Mouse (Mus musculus) olfactory bulb, adult 2 months (tissue): ENCODE data around the gene Srsf4. TPM values are rescaled to one million over a fixed set of nuclear protein-coding genes. Genes with fewer than 3 reads are reported as not detected.

ENCODE experiments used
- H3K27ac ChIP-seq: fragments of 200-500 bp; 2 replicates; pipeline ENCODE4 v1.5.1; 2012; ENCODE audit warnings: low read depth, low read length; ENCODE audit not compliant: insufficient read depth
- H3K4me1 ChIP-seq: fragments of 200-500 bp; 2 replicates; pipeline ENCODE4 v1.6.1; 2012; ENCODE audit warnings: low read length; ENCODE audit not compliant: control insufficient read depth, insufficient read depth
- H3K4me3 ChIP-seq: fragments of 200-500 bp; 2 replicates; pipeline ENCODE4 v1.5.1; 2012; ENCODE audit warnings: mild to moderate bottlenecking, low read depth, low read length, moderate library complexity; ENCODE audit not compliant: insufficient read depth
- CTCF ChIP-seq: fragments of 200-500 bp; IDR thresholded peaks from 2 replicates; pipeline ENCODE4 v1.5.1; 2012; ENCODE audit warnings: low read depth, mild to moderate bottlenecking, low read length, moderate library complexity; ENCODE audit not compliant: insufficient read depth
- POLR2A ChIP-seq: fragments of 200-500 bp; IDR thresholded peaks from 2 replicates; pipeline ENCODE4 v1.6.1; 2012; ENCODE audit warnings: mild to moderate bottlenecking, low read depth, low read length, moderate library complexity; ENCODE audit not compliant: insufficient read depth
- WGBS: fragments of 180-500 bp; shearing (Covaris S2); methylation state at CpG from one replicate; pipeline ENCODE4 v1.1.7; 2018; 5-methylcytosine and 5-hydroxymethylcytosine counted together
- polyA plus RNA-seq: library from polyadenylated mRNA; stranded (reverse); fragments of >200 nt; gene quantifications from 2 replicates; pipeline ENCODE4 v1.2.4, GENCODE M21; 2012; ENCODE audit warnings: low replicate concordance; ENCODE audit not compliant: missing spikeins, insufficient read depth, insufficient read length

The Srsf4 gene
- polyA plus RNA-seq, 1 experiment = not detected

- Histone ChIP-seq H3K4me1 (peaks cover 21% of the 10 kb centered on the region), H3K4me3 (peak overlapping the region; percentile 65), H3K27ac (no peak overlapping the region)
- TF ChIP-seq POLR2A = no peak
- under 1% methylated on average over 76 of the region's 76 CpGs for WGBS
Measured at GRCm38 (mm10) chr4:131836891-131837491, 36.4 kb upstream of the Srsf4 start.

GRCm38 (mm10) chr4:131837872-131838524 lies 35.4 kb upstream of the Srsf4 start, which contains the start of gene Ptpru:
Gene Ptpru, minus strand, starts transcription at chr4:131838288.
- Histone ChIP-seq H3K4me3 (peak within 1 kb of the TSS; percentile 65), H3K27ac (no peak within 1 kb of the TSS), H3K4me1 (peaks cover 21% of the 10 kb centered on the region)
- no peak for TF ChIP-seq POLR2A
- peak; percentile 99 for TF ChIP-seq CTCF
- under 1% methylated on average over 72 of the region's 72 CpGs for WGBS

GRCm38 (mm10) chr4:131843290-131843743 lies 30.1 kb upstream of the Srsf4 start, which contains the start of gene Mecr:
Gene Mecr, plus strand, starts transcription at chr4:131843470.
- Histone ChIP-seq H3K4me1 (peaks cover 3% of the 10 kb centered on the region), H3K4me3 (peak within 1 kb of the TSS; percentile 70), H3K27ac (no peak within 1 kb of the TSS)
- under 1% methylated on average over 37 of the region's 37 CpGs for WGBS
- no peak for TF ChIP-seq CTCF
- TF ChIP-seq POLR2A = peak; percentile 78

GRCm38 (mm10) chr4:131845991-131846778 lies 27.2 kb upstream of the Srsf4 start:
- H3K4me3 ChIP-seq = no peak overlapping the region
- 91% methylated on average over 8 of the region's 8 CpGs for WGBS

GRCm38 (mm10) chr4:131848082-131848481 lies 25.3 kb upstream of the Srsf4 start:
- Histone ChIP-seq H3K4me3 (no peak overlapping the region), H3K4me1 (peaks cover 14% of the 10 kb centered on the region), H3K27ac (no peak overlapping the region)
- TF ChIP-seq CTCF = no peak
- no peak for TF ChIP-seq POLR2A
- 83% methylated on average over 6 of the region's 6 CpGs for whole genome bisulfite sequencing

More at GRCm38 (mm10) chr4:131845991-131846778, 27.2 kb upstream of the Srsf4 start:
- Histone ChIP-seq H3K4me1 (peaks cover 11% of the 10 kb centered on the region), H3K27ac (no peak overlapping the region)
- TF ChIP-seq POLR2A (no peak), CTCF (no peak)

GRCm38 (mm10) chr4:131849986-131850638 lies 23.3 kb upstream of the Srsf4 start:
- Histone ChIP-seq H3K4me1 (peaks cover 11% of the 10 kb centered on the region), H3K4me3 (no peak overlapping the region), H3K27ac (peak overlapping the region; percentile 87)
- 8% methylated on average over 5 of the region's 5 CpGs for WGBS
- TF ChIP-seq CTCF = no peak

GRCm38 (mm10) chr4:131854950-131855349 lies 18.5 kb upstream of the Srsf4 start:
- 88% methylated on average over 5 of the region's 5 CpGs for WGBS
- TF ChIP-seq POLR2A = no peak
- no peak for TF ChIP-seq CTCF
- peaks cover 7% of the 10 kb centered on the region for H3K4me1 ChIP-seq
- no peak overlapping the region for H3K27ac ChIP-seq
- H3K4me3 ChIP-seq = no peak overlapping the region

- H3K4me1 ChIP-seq = no peaks in the 10 kb centered on the region
- no peak overlapping the region for H3K4me3 ChIP-seq
- H3K27ac ChIP-seq = no peak overlapping the region
- TF ChIP-seq POLR2A (no peak), CTCF (peak; percentile 83)
- 47% methylated on average over 15 of the region's 15 CpGs for WGBS
Measured at GRCm38 (mm10) chr4:131860492-131861340, 12.7 kb upstream of the Srsf4 start.
